Mouse (Mus musculus): ENCODE data around the gene Ntf5. TPM values are rescaled to one million over a fixed set of nuclear protein-coding genes. Genes with fewer than 3 reads are reported as not detected.
"Not testable (repeated sequence)": the region's sequence is repeated elsewhere in the genome, so short reads cannot be mapped to it uniquely, and the experiment has no call there.

Gene Ntf5
- polyA plus RNA-seq, 2 experiments, result 4.4 to 4.5 TPM

DNA sequence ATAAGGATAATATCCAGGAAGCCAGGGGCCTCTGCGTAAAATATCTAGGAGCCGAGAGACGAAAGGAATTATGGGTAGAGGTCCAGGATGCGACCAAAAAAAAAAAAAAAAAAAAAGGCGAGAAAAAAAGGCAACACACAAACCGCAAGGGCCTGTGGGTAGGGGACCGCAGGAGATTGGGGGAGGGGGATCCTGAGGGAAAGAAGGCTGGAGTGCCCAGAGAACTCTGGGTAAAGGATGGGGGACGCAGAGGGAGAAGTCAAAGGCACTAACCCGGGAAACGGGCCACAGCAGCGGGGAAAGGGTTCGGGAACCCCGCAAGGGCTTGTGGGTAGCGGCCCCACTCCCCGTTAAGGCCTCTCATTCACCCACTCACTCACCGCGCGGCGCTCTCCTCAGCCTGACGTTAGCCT, 18.4 kb upstream of the Ntf5 start:
- Histone ChIP-seq H3K4me3 (replicated peaks; ENCODE audit: low read length) (peak overlapping the region; percentile 74), H3K9me3 (ENCODE audit: control insufficient read depth, low read length) (no peaks in the 10 kb centered on the region), H3K9ac (ENCODE audit: low read depth, low read length, severe bottlenecking) (peak overlapping the region; percentile 93), H3K4me1 (ENCODE audit: control insufficient read depth, insufficient read depth, low read length) (peaks cover 11% of the 10 kb centered on the region), H3K27ac (replicated peaks; ENCODE audit: low read depth, low read length) (peak overlapping the region; percentile 98), H3K4me2 (replicated peaks; ENCODE audit: low read depth, low read length, severe bottlenecking) (peak overlapping the region; percentile 88), H3K36me3 (ENCODE audit: control insufficient read depth, insufficient read depth, low read length) (peaks cover 27% of the 10 kb centered on the region), H3K27me3 (ENCODE audit: control insufficient read depth, insufficient read depth, low read length) (no peaks in the 10 kb centered on the region)
- peak; percentile 71 for ATAC-seq (ENCODE audit: low FRiP score, low read depth)
- no peak for TF ChIP-seq POLR2A (IDR thresholded peaks at IDR 0.05; ENCODE audit: borderline replicate concordance, extremely low read depth, insufficient read depth, insufficient read length)
- 0% methylated on average over 19 of the region's 20 CpGs for WGBS
- DNase-seq (ENCODE audit: low spot score), result peak; percentile 78

GRCm38 (mm10) chr7:45395578-45396336, 17.7 kb upstream of the Ntf5 start, which contains the start of gene Snrnp70:
Snrnp70 (minus strand) TSS chr7:45395742.
- DNase-seq (ENCODE audit: low spot score), result peak; percentile 100
- TF ChIP-seq POLR2A (IDR thresholded peaks at IDR 0.05; ENCODE audit: borderline replicate concordance, extremely low read depth, insufficient read depth, insufficient read length), result peak; percentile 97
- peak within 1 kb of the TSS; percentile 93 for H3K9ac ChIP-seq (ENCODE audit: low read depth, low read length, severe bottlenecking)
- no peaks in the 10 kb centered on the region for H3K9me3 ChIP-seq (ENCODE audit: control insufficient read depth, low read length)
- H3K36me3 ChIP-seq (ENCODE audit: control insufficient read depth, insufficient read depth, low read length), result peaks cover 20% of the 10 kb centered on the region
- H3K4me2 ChIP-seq (replicated peaks; ENCODE audit: low read depth, low read length, severe bottlenecking), result peak within 1 kb of the TSS; percentile 88
- peak; percentile 96 for ATAC-seq (ENCODE audit: low FRiP score, low read depth)
- peak within 1 kb of the TSS; percentile 98 for H3K27ac ChIP-seq (replicated peaks; ENCODE audit: low read depth, low read length)
- peaks cover 11% of the 10 kb centered on the region for H3K4me1 ChIP-seq (ENCODE audit: control insufficient read depth, insufficient read depth, low read length)
- under 1% methylated on average over 52 of the region's 60 CpGs for WGBS
- peak within 1 kb of the TSS; percentile 74 for H3K4me3 ChIP-seq (replicated peaks; ENCODE audit: low read length)
- no peaks in the 10 kb centered on the region for H3K27me3 ChIP-seq (ENCODE audit: control insufficient read depth, insufficient read depth, low read length)

DNA sequence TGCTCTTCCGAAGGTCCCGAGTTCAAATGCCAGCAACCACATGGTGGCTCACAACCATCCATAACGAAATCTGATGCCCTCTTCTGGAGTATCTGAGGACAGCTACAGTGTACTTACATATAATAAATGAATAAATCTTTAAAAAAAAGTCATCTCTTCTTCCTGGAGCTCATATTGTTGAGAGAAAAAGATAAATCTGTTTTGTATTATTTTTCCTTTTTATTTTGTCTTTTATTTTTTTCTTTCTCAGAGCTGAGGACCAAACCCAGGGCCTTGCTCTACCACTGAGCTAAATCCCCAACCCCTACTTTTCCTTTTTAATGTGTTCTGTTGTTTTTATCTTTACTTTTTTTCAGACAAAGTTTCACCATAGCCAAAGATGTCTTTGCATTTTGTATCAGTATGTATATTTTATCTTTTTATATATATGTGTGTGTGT, 17.1 kb upstream of the Ntf5 start:
- H3K27ac ChIP-seq (replicated peaks; ENCODE audit: low read depth, low read length), result peak overlapping the region; percentile 81; the same call in 1 of the 2 replicates
- H3K27me3 ChIP-seq (ENCODE audit: control insufficient read depth, insufficient read depth, low read length); DNase-seq (ENCODE audit: low spot score); ATAC-seq (ENCODE audit: low FRiP score, low read depth); H3K9me3 ChIP-seq (ENCODE audit: control insufficient read depth, low read length): not testable (repeated sequence)
- 11% methylated on average over 3 of the region's 3 CpGs for WGBS
- H3K4me2 ChIP-seq (replicated peaks; ENCODE audit: low read depth, low read length, severe bottlenecking), result peak overlapping the region; percentile 60
- peak overlapping the region; percentile 74 for H3K4me3 ChIP-seq (replicated peaks; ENCODE audit: low read length)
- H3K9ac ChIP-seq (ENCODE audit: low read depth, low read length, severe bottlenecking), result peak overlapping the region; percentile 45; the same call in 1 of the 2 replicates
- peaks cover 15% of the 10 kb centered on the region for H3K36me3 ChIP-seq (ENCODE audit: control insufficient read depth, insufficient read depth, low read length)
- peaks cover 11% of the 10 kb centered on the region for H3K4me1 ChIP-seq (ENCODE audit: control insufficient read depth, insufficient read depth, low read length)

GRCm38 (mm10) chr7:45396787-45397186, 16.7 kb upstream of the Ntf5 start:
- no peaks in the 10 kb centered on the region for H3K9me3 ChIP-seq (ENCODE audit: control insufficient read depth, low read length)
- no peak overlapping the region for H3K9ac ChIP-seq (ENCODE audit: low read depth, low read length, severe bottlenecking)
- WGBS, result 83% methylated on average over 2 of the region's 2 CpGs
- no peak for ATAC-seq (ENCODE audit: low FRiP score, low read depth)
- no peak for DNase-seq (ENCODE audit: low spot score)
- H3K27me3 ChIP-seq (ENCODE audit: control insufficient read depth, insufficient read depth, low read length), result no peaks in the 10 kb centered on the region
- no peak for TF ChIP-seq POLR2A (IDR thresholded peaks at IDR 0.05; ENCODE audit: borderline replicate concordance, extremely low read depth, insufficient read depth, insufficient read length)
- peaks cover 11% of the 10 kb centered on the region for H3K36me3 ChIP-seq (ENCODE audit: control insufficient read depth, insufficient read depth, low read length)
- no peak overlapping the region for H3K27ac ChIP-seq (replicated peaks; ENCODE audit: low read depth, low read length)
- peaks cover 11% of the 10 kb centered on the region for H3K4me1 ChIP-seq (ENCODE audit: control insufficient read depth, insufficient read depth, low read length)
- no peak overlapping the region for H3K4me3 ChIP-seq (replicated peaks; ENCODE audit: low read length)
- no peak overlapping the region for H3K4me2 ChIP-seq (replicated peaks; ENCODE audit: low read depth, low read length, severe bottlenecking)

GRCm38 (mm10) chr7:45401521-45402085, 11.9 kb upstream of the Ntf5 start:
- ATAC-seq (ENCODE audit: low FRiP score, low read depth), result no peak
- no peak for DNase-seq (ENCODE audit: low spot score)
- Histone ChIP-seq H3K4me1 (ENCODE audit: control insufficient read depth, insufficient read depth, low read length) (peaks cover 3% of the 10 kb centered on the region; the same call in 1 of the 2 replicates), H3K9ac (ENCODE audit: low read depth, low read length, severe bottlenecking) (no peak overlapping the region), H3K36me3 (ENCODE audit: control insufficient read depth, insufficient read depth, low read length) (no peaks in the 10 kb centered on the region), H3K9me3 (ENCODE audit: control insufficient read depth, low read length) (no peaks in the 10 kb centered on the region), H3K4me2 (replicated peaks; ENCODE audit: low read depth, low read length, severe bottlenecking) (no peak overlapping the region), H3K27me3 (ENCODE audit: control insufficient read depth, insufficient read depth, low read length) (peaks cover 14% of the 10 kb centered on the region), H3K4me3 (replicated peaks; ENCODE audit: low read length) (no peak overlapping the region), H3K27ac (replicated peaks; ENCODE audit: low read depth, low read length) (no peak overlapping the region)
- TF ChIP-seq POLR2A (IDR thresholded peaks at IDR 0.05; ENCODE audit: borderline replicate concordance, extremely low read depth, insufficient read depth, insufficient read length), result no peak
- WGBS, result 70% methylated on average over 10 of the region's 10 CpGs
